Mouse (Mus musculus): Measurements from ENCODE around the gene Rdh16f2. TPM values are rescaled to one million over a fixed set of nuclear protein-coding genes. Genes with fewer than 3 reads are reported as not detected.

The Rdh16f2 gene
- 0.09 and 0.11 TPM in 2 replicates for polyA plus RNA-seq (2015; fragmentation: Nextera tagmentation; extraction: Ambion mirVana)

DNA sequence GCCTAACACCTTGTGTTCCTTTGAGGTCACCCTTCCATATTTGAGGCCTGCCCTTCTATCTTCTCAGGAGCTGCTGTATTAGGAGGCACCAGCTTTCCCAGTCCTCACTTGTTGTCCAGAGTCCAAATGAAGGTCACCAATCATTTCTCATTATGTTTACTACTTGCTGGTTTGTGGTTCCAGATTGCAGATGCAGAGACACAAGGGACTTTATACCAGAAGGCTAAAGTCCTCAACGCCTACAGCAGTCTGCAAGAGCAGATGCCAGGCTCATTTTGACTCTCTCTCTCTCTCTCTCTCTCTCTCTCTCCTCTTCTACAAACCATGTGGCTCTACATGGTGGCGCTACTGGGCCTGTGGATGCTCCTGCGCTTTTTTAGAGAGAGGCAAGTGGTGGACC is at the start of gene Rdh16f2:
TSS of gene Rdh16f2 (plus strand) at position 243 of the 400 bp plus-strand sequence.

DNA sequence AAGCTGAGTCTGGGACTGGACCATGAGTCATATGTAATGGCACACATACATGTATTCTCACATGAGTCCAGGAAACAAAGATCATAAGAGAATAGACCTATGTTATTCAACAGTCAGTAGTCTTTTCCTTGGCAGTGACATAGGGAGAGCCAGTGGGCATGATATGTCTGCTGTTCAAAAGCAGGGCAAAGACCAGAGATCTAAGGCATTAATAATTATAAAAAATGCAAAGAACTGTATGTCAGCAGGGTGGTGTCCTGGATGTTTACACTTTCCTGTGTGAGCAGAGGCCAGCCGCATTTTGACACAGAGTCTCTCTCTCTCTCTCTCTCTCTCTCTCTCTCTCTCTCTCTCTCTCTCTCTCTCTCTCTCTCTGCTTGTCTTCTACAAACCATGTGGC is 16.6 kb upstream of the Rdh16f2 start, which contains the start of gene Rdh19:
TSS of gene Rdh19 (plus strand) at position 301 of the 400 bp plus-strand sequence.

DNA sequence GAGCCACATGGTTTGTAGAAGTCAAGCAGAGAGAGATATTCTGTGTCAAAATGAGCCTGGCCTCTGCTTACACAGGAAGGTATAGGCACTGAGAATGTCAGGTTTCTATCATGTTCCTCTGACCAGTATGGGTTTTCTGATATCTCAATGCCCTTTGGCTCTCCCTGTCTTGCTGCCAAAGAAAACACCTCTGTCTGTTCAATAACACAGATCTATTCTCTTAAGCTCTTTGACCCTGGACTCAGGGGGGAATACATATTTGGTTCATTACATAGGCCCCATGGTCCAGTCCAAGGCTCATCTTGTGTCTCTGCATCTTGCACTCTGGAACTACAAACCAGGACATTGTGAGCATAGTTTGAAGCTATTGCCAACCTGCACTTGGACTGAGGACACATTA is 22.3 kb downstream of the Rdh16f2 start, which contains the start of gene Rdh7:
TSS of gene Rdh7 (minus strand) at position 213 of the 400 bp plus-strand sequence.

DNA sequence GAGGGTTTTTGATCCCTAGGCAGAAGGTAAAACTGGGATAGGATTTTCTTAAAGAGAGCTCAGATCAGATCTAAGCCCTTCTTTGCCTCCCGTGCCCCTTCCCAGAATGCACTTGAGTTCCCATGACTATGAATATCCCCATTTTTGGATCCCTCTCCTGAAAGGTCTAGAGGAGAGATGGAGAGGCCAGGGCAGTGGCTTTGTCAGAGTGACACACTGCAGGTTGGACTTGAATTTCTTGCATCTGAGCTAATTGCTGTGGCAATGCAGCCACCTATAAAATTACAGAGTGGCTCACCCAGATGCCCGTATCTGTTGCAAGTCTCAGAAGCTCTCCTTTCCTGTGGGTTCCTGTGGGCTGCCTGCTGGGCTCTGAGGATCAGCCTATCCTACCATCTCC is 31.9 kb downstream of the Rdh16f2 start, which contains the start of gene Sdr9c7:
TSS of gene Sdr9c7 (plus strand) at position 301 of the 400 bp plus-strand sequence.

Other genes with a start within 250 kb of the Rdh16f2 start
- gene Lrp1, start 245.3 kb upstream of the Rdh16f2 start, polyA plus RNA-seq (2015; fragmentation: Nextera tagmentation; extraction: Ambion mirVana) = 68.4 and 73.1 TPM in 2 replicates
- 26.3 and 39.0 TPM in 2 replicates for gene Stat6, start 223.5 kb upstream of the Rdh16f2 start, polyA plus RNA-seq (2015; fragmentation: Nextera tagmentation; extraction: Ambion mirVana)
- gene Nemp1, start 199.6 kb upstream of the Rdh16f2 start, polyA plus RNA-seq (2015; fragmentation: Nextera tagmentation; extraction: Ambion mirVana) = 9.6 and 12.5 TPM in 2 replicates
- 14.2 and 23.9 TPM in 2 replicates for gene Nab2, start 197.9 kb upstream of the Rdh16f2 start, polyA plus RNA-seq (2015; fragmentation: Nextera tagmentation; extraction: Ambion mirVana)
- gene Myo1a, start 161.3 kb upstream of the Rdh16f2 start, polyA plus RNA-seq (2015; fragmentation: Nextera tagmentation; extraction: Ambion mirVana) = 0.35 and 2.0 TPM in 2 replicates
- 1.0 TPM in 1 of 2 replicates, not detected in the other for gene Tac2, start 142.0 kb upstream of the Rdh16f2 start, polyA plus RNA-seq (2015; fragmentation: Nextera tagmentation; extraction: Ambion mirVana)
- gene Zbtb39, start 126.9 kb upstream of the Rdh16f2 start, polyA plus RNA-seq (2015; fragmentation: Nextera tagmentation; extraction: Ambion mirVana) = 1.3 and 2.3 TPM in 2 replicates
- gene Gpr182, start 114.7 kb upstream of the Rdh16f2 start, polyA plus RNA-seq (2015; fragmentation: Nextera tagmentation; extraction: Ambion mirVana) = 4.9 and 10.0 TPM in 2 replicates
- 0.38 and 1.0 TPM in 2 replicates for gene Rdh1, start 106.8 kb upstream of the Rdh16f2 start, polyA plus RNA-seq (2015; fragmentation: Nextera tagmentation; extraction: Ambion mirVana)
- gene Rdh16f1, start 106.7 kb upstream of the Rdh16f2 start, polyA plus RNA-seq (2015; fragmentation: Nextera tagmentation; extraction: Ambion mirVana) = 1.1 and 3.6 TPM in 2 replicates
- gene Rdh9, start 90.1 kb upstream of the Rdh16f2 start, polyA plus RNA-seq (2015; fragmentation: Nextera tagmentation; extraction: Ambion mirVana) = 0.17 and 0.30 TPM in 2 replicates
- 0.08 TPM in 1 of 2 replicates, not detected in the other for gene Rdh16, start 65.3 kb upstream of the Rdh16f2 start, polyA plus RNA-seq (2015; fragmentation: Nextera tagmentation; extraction: Ambion mirVana)
- gene Rdh19, start 16.5 kb upstream of the Rdh16f2 start, polyA plus RNA-seq (2015; fragmentation: Nextera tagmentation; extraction: Ambion mirVana) = not detected in 2 replicates
- gene Rdh7, start 22.3 kb downstream of the Rdh16f2 start, polyA plus RNA-seq (2015; fragmentation: Nextera tagmentation; extraction: Ambion mirVana) = 6.3 and 7.9 TPM in 2 replicates
- 0.06 and 0.44 TPM in 2 replicates for gene Sdr9c7, start 32.0 kb downstream of the Rdh16f2 start, polyA plus RNA-seq (2015; fragmentation: Nextera tagmentation; extraction: Ambion mirVana)
- 0.28 and 1.3 TPM in 2 replicates for gene Hsd17b6, start 141.1 kb downstream of the Rdh16f2 start, polyA plus RNA-seq (2015; fragmentation: Nextera tagmentation; extraction: Ambion mirVana)
- 30.2 and 33.2 TPM in 2 replicates for gene Prim1, start 148.7 kb downstream of the Rdh16f2 start, polyA plus RNA-seq (2015; fragmentation: Nextera tagmentation; extraction: Ambion mirVana)
- 713 and 807 TPM in 2 replicates for gene Naca, start 169.1 kb downstream of the Rdh16f2 start, polyA plus RNA-seq (2015; fragmentation: Nextera tagmentation; extraction: Ambion mirVana)
- gene Ptges3, start 192.5 kb downstream of the Rdh16f2 start, polyA plus RNA-seq (2015; fragmentation: Nextera tagmentation; extraction: Ambion mirVana) = 289 and 319 TPM in 2 replicates
- 1,494 and 2,088 TPM in 2 replicates for gene Atp5b, start 216.8 kb downstream of the Rdh16f2 start, polyA plus RNA-seq (2015; fragmentation: Nextera tagmentation; extraction: Ambion mirVana)
- gene Baz2a, start 225.1 kb downstream of the Rdh16f2 start, polyA plus RNA-seq (2015; fragmentation: Nextera tagmentation; extraction: Ambion mirVana) = 7.6 and 11.3 TPM in 2 replicates